Mouse (Mus musculus) ES-E14 (cell line): Measurements from ENCODE around the gene 4930404N11Rik. TPM values are rescaled to one million over a fixed set of nuclear protein-coding genes. Genes with fewer than 3 reads are reported as not detected.

Source experiments
- DNase-seq: peaks from one replicate; pipeline ENCODE4 v3.0.0-alpha.2; 2013; ENCODE audit warnings: low read depth, low spot score
- H3K27ac ChIP-seq: 2 replicates; pipeline ENCODE4 v1.5.1; 2012; ENCODE audit warnings: low read depth, mild to moderate bottlenecking, low read length, moderate library complexity, mixed read lengths; ENCODE audit not compliant: poor library complexity, insufficient read depth, severe bottlenecking
- H3K36me3 ChIP-seq: 2 replicates; pipeline ENCODE4 v1.6.1; 2012; ENCODE audit warnings: mild to moderate bottlenecking, low read length, moderate library complexity, mixed read lengths; ENCODE audit not compliant: control insufficient read depth, poor library complexity, insufficient read depth, severe bottlenecking
- H3K4me1 ChIP-seq, 2 experiments: fragments of 150-350 bp in 1 of 2; sonication (generic) in 1 of 2; 2 replicates each; pipeline ENCODE4 v1.6.1; 2012; ENCODE audit warnings: low read length in 2 of 2, mild to moderate bottlenecking in 1 of 2, mixed read lengths in 1 of 2; ENCODE audit not compliant: control insufficient read depth in 2 of 2, insufficient read depth in 2 of 2, poor library complexity in 1 of 2
- H3K4me3 ChIP-seq, 2 experiments: fragments of 150-350 bp in 1 of 2; sonication (generic) in 1 of 2; 2 replicates each; pipeline ENCODE4 v1.5.1; 2012; ENCODE audit warnings: low read length in 2 of 2, low read depth in 1 of 2, mild to moderate bottlenecking in 1 of 2, mixed read lengths in 1 of 2; ENCODE audit not compliant: insufficient read depth in 1 of 2, poor library complexity in 1 of 2, severe bottlenecking in 1 of 2
- H3K9ac ChIP-seq: 2 replicates; pipeline ENCODE4 v1.6.1; 2012; ENCODE audit warnings: low read depth, mild to moderate bottlenecking, low read length, mixed read lengths; ENCODE audit not compliant: poor library complexity, insufficient read depth, severe bottlenecking
- H3K9me3 ChIP-seq: fragments of 150-350 bp; sonication (generic); 2 replicates; pipeline ENCODE4 v1.6.1; 2012; ENCODE audit warnings: low read depth, mild to moderate bottlenecking, low read length; ENCODE audit not compliant: control insufficient read depth, insufficient read depth
- CHD2 ChIP-seq: IDR thresholded peaks from 2 replicates; pipeline ENCODE4 v1.6.1; 2014; ENCODE audit warnings: mild to moderate bottlenecking, low read depth, low read length, inconsistent platforms
- HCFC1 ChIP-seq: IDR thresholded peaks from 2 replicates; pipeline ENCODE4 v1.6.1; 2012; ENCODE audit warnings: low read length, inconsistent platforms, borderline replicate concordance; ENCODE audit not compliant: insufficient read depth
- MAFK ChIP-seq: IDR thresholded peaks from 2 replicates; pipeline ENCODE4 v1.6.1; 2014; ENCODE audit warnings: mild to moderate bottlenecking, low read depth, low read length, inconsistent platforms; ENCODE audit not compliant: insufficient read depth
- ZC3H11A ChIP-seq: IDR thresholded peaks from 2 replicates; pipeline ENCODE4 v1.6.1; 2012; ENCODE audit warnings: low read depth, mild to moderate bottlenecking, inconsistent platforms, low read length, borderline replicate concordance
- ZNF384 ChIP-seq: IDR thresholded peaks from 2 replicates; pipeline ENCODE4 v1.6.1; 2012; ENCODE audit warnings: low read depth, low read length, inconsistent platforms
- in situ Hi-C, 2 experiments: fragments of 600-800 bp; cut with MboI; formaldehyde crosslinking; loops; one replicate each; pipeline ENCODE4 v1.15.1; 2025; ENCODE audit warnings: low sequenced_read_pairs in 2 of 2, inconsistent platforms in 1 of 2; ENCODE audit not compliant: unreplicated experiment in 2 of 2
- total RNA-seq: library from RNA; depleted of rRNA; stranded (reverse); fragments of 300-350 nt; gene quantifications from 2 replicates; pipeline ENCODE4 v1.2.3, GENCODE M21; 2012

Gene 4930404N11Rik
- total RNA-seq, 1 experiment, result 9.4 TPM

DNA sequence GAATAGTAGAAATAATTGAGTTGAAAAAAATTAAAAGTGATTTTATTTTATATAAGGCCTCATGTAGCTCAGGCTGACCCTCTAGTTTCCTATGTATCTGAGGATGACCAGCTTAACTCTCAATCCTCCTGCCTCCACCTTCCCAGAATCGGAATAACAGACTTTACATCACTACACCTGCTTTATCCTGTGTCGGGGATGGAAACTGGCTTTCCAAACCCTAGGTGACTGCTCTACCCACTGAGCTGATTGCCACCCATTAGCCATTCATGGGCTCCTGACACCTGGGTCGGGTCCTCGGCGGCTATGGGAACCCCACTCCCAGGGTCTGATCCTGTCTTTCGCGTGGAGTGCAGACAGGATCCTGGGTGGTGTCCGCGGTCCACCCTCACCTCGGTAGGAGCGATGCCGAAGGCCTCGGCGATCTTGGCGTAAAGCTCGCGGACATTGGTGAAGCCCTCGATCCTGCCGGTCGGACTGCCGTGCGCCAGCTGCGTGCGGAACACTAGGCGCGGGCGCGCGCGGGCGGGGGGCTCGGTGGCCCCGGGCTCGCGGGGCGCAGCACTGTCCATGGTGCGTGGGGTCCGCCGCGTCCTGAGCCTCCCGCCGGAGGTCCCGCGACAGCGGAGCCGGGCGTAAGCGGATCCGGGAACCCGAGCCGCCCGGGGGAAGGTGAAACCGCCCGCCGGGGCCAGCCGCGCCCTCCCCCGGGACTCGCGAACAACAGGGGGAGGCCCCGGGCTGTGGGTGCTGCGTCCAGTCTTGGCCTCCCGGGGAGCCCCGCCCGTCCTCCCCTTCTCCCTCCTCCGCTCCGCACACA is 22.7 kb downstream of the 4930404N11Rik start, which contains the start of gene Gipc3:
Gene Gipc3 (minus strand): TSS at position 581 of the 820 bp plus-strand sequence.
- H3K27ac ChIP-seq, result no peak within 1 kb of the TSS

DNA sequence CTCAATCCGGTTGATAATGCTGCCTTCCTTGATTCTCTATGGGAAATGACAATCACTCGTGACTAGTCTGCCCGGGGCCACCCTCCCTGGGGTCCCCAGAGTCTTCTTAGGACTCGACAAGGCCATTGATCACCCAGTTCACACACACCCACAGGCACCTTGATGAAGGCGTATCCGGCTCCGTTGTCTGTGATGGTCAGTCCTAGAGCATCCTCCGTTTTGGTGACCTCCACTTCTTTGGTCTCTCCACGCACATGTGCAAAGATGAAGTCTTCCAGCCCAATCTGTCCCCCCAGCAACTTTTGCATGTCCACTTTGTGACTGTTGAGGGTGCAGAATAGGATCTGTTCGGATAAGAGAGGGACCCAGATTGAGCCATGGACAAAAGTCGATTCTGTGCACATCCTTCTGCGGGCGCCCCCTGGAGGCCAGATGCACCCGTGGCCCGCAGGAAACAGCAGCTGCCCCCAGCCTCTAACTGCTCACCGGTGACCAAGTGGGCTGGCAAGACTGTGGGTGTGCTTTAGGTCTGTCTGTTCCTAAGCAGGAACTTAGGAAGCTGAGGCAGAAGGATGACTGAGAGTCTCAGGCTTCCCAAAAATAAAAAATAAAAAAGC is 24.2 kb downstream of the 4930404N11Rik start:
- Histone ChIP-seq H3K36me3 (no peaks in the 10 kb centered on the region), H3K4me3 (no peak overlapping the region), H3K9ac (no peak overlapping the region), H3K4me1 (peaks cover 0 to 18% of the 10 kb centered on the region in 2 experiments; a peak in 2 of 4 replicates), H3K27ac (peak overlapping the region; percentile 26; the same call in 1 of the 2 replicates), H3K9me3 (no peaks in the 10 kb centered on the region)
- TF ChIP-seq ZNF384 (no peak), CHD2 (no peak), HCFC1 (no peak), MAFK (no peak), ZC3H11A (no peak)
- in situ Hi-C loops, result no loop called here
- no peak for DNase-seq

More for the DNA sequence above, 22.7 kb downstream of the 4930404N11Rik start, which contains the start of gene Gipc3:
- H3K9me3 ChIP-seq, result no peaks in the 10 kb centered on the region
- no peak for DNase-seq
- H3K4me1 ChIP-seq, result peaks cover 0 to 16% of the 10 kb centered on the region in 2 experiments; a peak in 2 of 4 replicates
- peak within 1 kb of the TSS; percentile 42 for H3K9ac ChIP-seq
- peak within 1 kb of the TSS; percentile 31 to 64; a peak in 3 of 4 replicates for H3K4me3 ChIP-seq
- no peaks in the 10 kb centered on the region for H3K36me3 ChIP-seq
- in situ Hi-C loops, result no loop called here
- TF ChIP-seq HCFC1 (no peak), ZNF384 (no peak), CHD2 (no peak), ZC3H11A (no peak), MAFK (no peak)

DNA sequence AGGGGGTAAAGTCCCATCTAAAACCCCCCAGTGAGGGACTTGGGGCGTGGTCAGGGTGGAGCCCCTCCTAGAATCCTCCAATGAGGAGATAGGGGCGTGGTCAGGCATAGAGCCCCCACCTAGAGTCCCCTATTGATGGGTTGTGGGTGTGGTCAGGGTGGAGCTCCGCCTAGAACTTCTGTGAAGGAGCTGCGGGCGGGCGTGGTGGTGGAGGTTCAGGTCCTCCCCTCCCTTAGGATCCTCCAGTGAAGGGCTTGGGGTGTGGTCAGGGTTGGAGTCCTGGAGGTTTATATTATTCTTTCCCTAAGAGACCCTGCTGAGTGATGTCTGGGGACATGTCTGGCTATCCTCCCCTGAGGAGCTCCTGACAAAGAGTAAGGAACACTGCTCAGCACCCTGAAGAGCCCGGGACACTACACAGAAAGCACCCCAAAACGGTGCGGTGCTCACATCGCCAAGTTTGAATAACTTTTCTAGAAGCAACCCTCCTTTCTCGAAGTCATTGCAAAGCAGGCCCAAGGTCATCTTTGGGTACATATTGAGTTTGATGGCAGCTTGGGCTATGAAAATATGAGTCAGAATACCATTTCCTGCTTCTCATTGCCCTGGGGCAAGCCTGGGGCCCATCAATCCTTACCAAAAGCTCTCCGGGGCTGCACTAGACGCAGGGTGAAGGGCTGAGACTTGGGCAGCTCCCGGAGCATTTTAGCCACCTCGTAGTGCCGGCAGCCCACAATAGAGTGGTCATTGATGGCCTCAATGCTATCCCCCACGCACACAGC is 24.9 kb downstream of the 4930404N11Rik start:
- no peaks in the 10 kb centered on the region for H3K9me3 ChIP-seq
- H3K36me3 ChIP-seq, result no peaks in the 10 kb centered on the region
- TF ChIP-seq HCFC1, result no peak
- TF ChIP-seq MAFK, result no peak
- TF ChIP-seq ZC3H11A, result no peak
- TF ChIP-seq CHD2, result no peak
- TF ChIP-seq ZNF384, result no peak
- peaks cover 0 to 21% of the 10 kb centered on the region in 2 experiments; a peak in 1 of 4 replicates for H3K4me1 ChIP-seq
- no peak overlapping the region; the same call in 1 of the 2 replicates for H3K9ac ChIP-seq
- no peak overlapping the region for H3K4me3 ChIP-seq
- DNase-seq, result peak; percentile 89
- in situ Hi-C loops, result no loop called here
- H3K27ac ChIP-seq, result peak overlapping the region; percentile 26; the same call in 1 of the 2 replicates

DNA sequence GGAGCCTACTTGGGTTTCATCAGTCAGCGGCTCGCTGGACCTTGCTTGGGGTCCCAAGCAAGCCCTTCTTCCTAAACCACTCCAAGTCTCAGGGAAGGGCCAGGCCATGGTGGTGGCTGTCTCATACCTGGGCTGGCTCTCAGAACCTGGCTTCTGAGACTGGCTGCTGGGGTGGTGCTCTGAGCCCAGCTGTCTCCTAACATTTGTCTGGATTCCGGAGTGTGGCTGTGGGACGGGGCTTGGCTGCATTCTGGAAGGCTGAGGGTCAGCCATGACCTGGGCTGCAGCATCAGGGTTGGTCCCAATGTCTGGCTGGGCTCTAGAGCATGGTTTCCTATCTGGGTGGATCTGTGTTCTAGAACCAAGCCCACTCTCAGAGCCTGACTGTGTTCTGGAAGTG is 29.1 kb downstream of the 4930404N11Rik start:
- Histone ChIP-seq H3K9ac (no peak overlapping the region), H3K4me1 (peaks cover 0 to 36% of the 10 kb centered on the region in 2 experiments; a peak in 1 of 4 replicates), H3K36me3 (no peaks in the 10 kb centered on the region), H3K27ac (no peak overlapping the region), H3K4me3 (no peak overlapping the region), H3K9me3 (no peaks in the 10 kb centered on the region)
- no peak for DNase-seq
- in situ Hi-C loops, result no loop called here
- TF ChIP-seq ZNF384 (no peak), CHD2 (no peak), HCFC1 (no peak), MAFK (no peak), ZC3H11A (no peak)
